Mouse (Mus musculus) forebrain, embryonic 10.5 days (tissue): ENCODE results near the gene Satb2. TPM values are rescaled to one million over a fixed set of nuclear protein-coding genes. Genes with fewer than 3 reads are reported as not detected.

Experiments
- DNase-seq: peaks from one replicate; pipeline ENCODE4 v3.0.0-alpha.2; 2017; ENCODE audit warnings: low spot score; ENCODE audit errors: extremely low spot score
- H3K27ac ChIP-seq: fragments of 300-500 bp; sonication (generic); 2 replicates; pipeline ENCODE4 v1.5.1; 2016; ENCODE audit warnings: mild to moderate bottlenecking
- H3K27me3 ChIP-seq: fragments of 300-500 bp; sonication (generic); 2 replicates; pipeline ENCODE4 v1.6.1; 2016; ENCODE audit warnings: mild to moderate bottlenecking; ENCODE audit not compliant: poor library complexity, severe bottlenecking
- H3K36me3 ChIP-seq: fragments of 300-500 bp; sonication (generic); replicated peaks from 2 replicates; pipeline ENCODE4 v1.6.1; 2016; ENCODE audit warnings: mild to moderate bottlenecking, moderate library complexity
- H3K4me1 ChIP-seq: fragments of 300-500 bp; sonication (generic); 2 replicates; pipeline ENCODE4 v1.6.1; 2016
- H3K4me3 ChIP-seq: fragments of 300-500 bp; sonication (generic); 2 replicates; pipeline ENCODE4 v1.5.1; 2016; ENCODE audit warnings: mild to moderate bottlenecking, moderate library complexity
- H3K9me3 ChIP-seq: fragments of 300-500 bp; sonication (generic); 2 replicates; pipeline ENCODE4 v1.6.1; 2016; ENCODE audit warnings: mild to moderate bottlenecking, moderate library complexity
- WGBS: fragments of 180-500 bp; shearing (Covaris S2); methylation state at CpG from one replicate; pipeline ENCODE4 v1.1.7; 2016; 5-methylcytosine and 5-hydroxymethylcytosine counted together
- polyA plus RNA-seq: library from polyadenylated mRNA; unstranded; fragments of >200 nt; fragmentation: Nextera tagmentation; extraction: Ambion mirVana; gene quantifications from 2 replicates; pipeline ENCODE4 v1.2.1, GENCODE M21; 2016

Satb2 gene
- polyA plus RNA-seq = 0.91 and 1.4 TPM in 2 replicates

GRCm38 (mm10) chr1:56978151-56978700 is at the start of gene Satb2:
Gene Satb2, minus strand, starts transcription at chr1:56978650.
- H3K27me3 ChIP-seq = peaks cover 82% of the 10 kb centered on the region
- WGBS = 1% methylated on average over 19 of the region's 19 CpGs

GRCm38 (mm10) chr1:57018941-57019340 is 40.5 kb upstream of the Satb2 start:
- H3K27me3 ChIP-seq = no peaks in the 10 kb centered on the region
- no peak overlapping the region for H3K4me3 ChIP-seq
- H3K27ac ChIP-seq = no peak overlapping the region
- H3K9me3 ChIP-seq = peaks cover 7% of the 10 kb centered on the region; the same call in 1 of the 2 replicates
- no peaks in the 10 kb centered on the region for H3K4me1 ChIP-seq
- DNase-seq = no peak
- H3K36me3 ChIP-seq = no peaks in the 10 kb centered on the region

More at GRCm38 (mm10) chr1:56978151-56978700, at the start of gene Satb2:
- peak within 1 kb of the TSS; percentile 42 for H3K4me3 ChIP-seq
- H3K9me3 ChIP-seq = no peaks in the 10 kb centered on the region
- peaks cover 55% of the 10 kb centered on the region for H3K4me1 ChIP-seq
- H3K36me3 ChIP-seq = no peaks in the 10 kb centered on the region
- peak; percentile 44 for DNase-seq
- H3K27ac ChIP-seq = no peak within 1 kb of the TSS

- no peaks in the 10 kb centered on the region for H3K36me3 ChIP-seq
- DNase-seq = no peak
- H3K4me1 ChIP-seq = no peaks in the 10 kb centered on the region; the same call in 1 of the 2 replicates
- H3K27me3 ChIP-seq = no peaks in the 10 kb centered on the region
- no peak overlapping the region for H3K27ac ChIP-seq
- H3K4me3 ChIP-seq = no peak overlapping the region
- H3K9me3 ChIP-seq = peaks cover 7% of the 10 kb centered on the region; the same call in 1 of the 2 replicates
Observed at GRCm38 (mm10) chr1:57013856-57014255, 35.4 kb upstream of the Satb2 start.

- 72% methylated on average over 4 of the region's 4 CpGs for WGBS
- DNase-seq = no peak
- Histone ChIP-seq H3K9me3 (no peaks in the 10 kb centered on the region), H3K4me3 (no peak overlapping the region), H3K36me3 (no peaks in the 10 kb centered on the region), H3K27me3 (no peaks in the 10 kb centered on the region), H3K27ac (no peak overlapping the region), H3K4me1 (no peaks in the 10 kb centered on the region; the same call in 1 of the 2 replicates)
Observed at GRCm38 (mm10) chr1:57009171-57009570, 30.7 kb upstream of the Satb2 start.

GRCm38 (mm10) chr1:56995041-56995440 is 16.6 kb upstream of the Satb2 start:
- WGBS = 80% methylated on average over 2 of the region's 2 CpGs

GRCm38 (mm10) chr1:56992310-56992709 is 13.9 kb upstream of the Satb2 start:
- DNase-seq = no peak
- Histone ChIP-seq H3K36me3 (no peaks in the 10 kb centered on the region), H3K4me3 (no peak overlapping the region), H3K27ac (no peak overlapping the region), H3K4me1 (no peaks in the 10 kb centered on the region), H3K9me3 (no peaks in the 10 kb centered on the region), H3K27me3 (peaks cover 13% of the 10 kb centered on the region)
- WGBS = 76% methylated on average over 5 of the region's 5 CpGs

More at GRCm38 (mm10) chr1:56995041-56995440, 16.6 kb upstream of the Satb2 start:
- Histone ChIP-seq H3K4me3 (no peak overlapping the region), H3K27ac (no peak overlapping the region), H3K36me3 (no peaks in the 10 kb centered on the region), H3K4me1 (no peaks in the 10 kb centered on the region), H3K9me3 (no peaks in the 10 kb centered on the region), H3K27me3 (no peaks in the 10 kb centered on the region)
- no peak for DNase-seq

- H3K4me1 ChIP-seq = no peaks in the 10 kb centered on the region
- H3K27ac ChIP-seq = no peak overlapping the region
- WGBS = 55% methylated on average over 4 of the region's 4 CpGs
Observed at GRCm38 (mm10) chr1:56991613-56992012, 13.2 kb upstream of the Satb2 start.

GRCm38 (mm10) chr1:56984483-56984810 is 6.0 kb upstream of the Satb2 start:
- no peak for DNase-seq
- Histone ChIP-seq H3K36me3 (no peaks in the 10 kb centered on the region), H3K27me3 (peaks cover 91% of the 10 kb centered on the region), H3K4me1 (peaks cover 31% of the 10 kb centered on the region), H3K27ac (no peak overlapping the region), H3K9me3 (no peaks in the 10 kb centered on the region), H3K4me3 (peak overlapping the region; percentile 9; the same call in 1 of the 2 replicates)
- 2% methylated on average over 14 of the region's 14 CpGs for WGBS

More at GRCm38 (mm10) chr1:56991613-56992012, 13.2 kb upstream of the Satb2 start:
- Histone ChIP-seq H3K27me3 (peaks cover 20% of the 10 kb centered on the region), H3K36me3 (no peaks in the 10 kb centered on the region), H3K9me3 (no peaks in the 10 kb centered on the region), H3K4me3 (no peak overlapping the region)
- DNase-seq = no peak

GRCm38 (mm10) chr1:56983771-56984482 is 5.5 kb upstream of the Satb2 start:
- peak overlapping the region; percentile 9; the same call in 1 of the 2 replicates for H3K4me3 ChIP-seq
- peaks cover 97% of the 10 kb centered on the region for H3K27me3 ChIP-seq
- no peaks in the 10 kb centered on the region for H3K9me3 ChIP-seq
- no peaks in the 10 kb centered on the region for H3K36me3 ChIP-seq
- no peak overlapping the region for H3K27ac ChIP-seq
- DNase-seq = peak; percentile 25
- WGBS = under 1% methylated on average over 25 of the region's 25 CpGs
- H3K4me1 ChIP-seq = peaks cover 31% of the 10 kb centered on the region

GRCm38 (mm10) chr1:56983100-56983590 is 4.7 kb upstream of the Satb2 start:
- DNase-seq = no peak
- H3K4me3 ChIP-seq = no peak overlapping the region
- WGBS = 0% methylated on average over 8 of the region's 8 CpGs
- no peaks in the 10 kb centered on the region for H3K9me3 ChIP-seq
- H3K27ac ChIP-seq = no peak overlapping the region
- no peaks in the 10 kb centered on the region for H3K36me3 ChIP-seq
- peaks cover 98% of the 10 kb centered on the region for H3K27me3 ChIP-seq
- H3K4me1 ChIP-seq = peaks cover 33% of the 10 kb centered on the region

- Histone ChIP-seq H3K9me3 (no peaks in the 10 kb centered on the region), H3K27ac (no peak overlapping the region), H3K4me3 (no peak overlapping the region), H3K27me3 (peaks cover 100% of the 10 kb centered on the region), H3K36me3 (no peaks in the 10 kb centered on the region), H3K4me1 (peaks cover 39% of the 10 kb centered on the region)
- DNase-seq = peak; percentile 16
- WGBS = 4% methylated on average over 8 of the region's 8 CpGs
Observed at GRCm38 (mm10) chr1:56982631-56983030, 4.2 kb upstream of the Satb2 start.

- H3K27ac ChIP-seq = no peak overlapping the region
- under 1% methylated on average over 11 of the region's 11 CpGs for WGBS
Observed at GRCm38 (mm10) chr1:56981947-56982555, 3.6 kb upstream of the Satb2 start.

GRCm38 (mm10) chr1:56981508-56981907 is 3.1 kb upstream of the Satb2 start:
- H3K9me3 ChIP-seq = no peaks in the 10 kb centered on the region
- no peak for DNase-seq
- no peak overlapping the region for H3K4me3 ChIP-seq
- no peaks in the 10 kb centered on the region for H3K36me3 ChIP-seq
- peaks cover 100% of the 10 kb centered on the region for H3K27me3 ChIP-seq
- H3K27ac ChIP-seq = no peak overlapping the region
- peaks cover 50% of the 10 kb centered on the region for H3K4me1 ChIP-seq
- 0% methylated on average over 1 of the region's 1 CpGs for WGBS

More at GRCm38 (mm10) chr1:56981947-56982555, 3.6 kb upstream of the Satb2 start:
- Histone ChIP-seq H3K36me3 (no peaks in the 10 kb centered on the region), H3K27me3 (peaks cover 100% of the 10 kb centered on the region), H3K4me3 (no peak overlapping the region), H3K4me1 (peaks cover 44% of the 10 kb centered on the region), H3K9me3 (no peaks in the 10 kb centered on the region)
- DNase-seq = peak; percentile 36
